1 mouse cellular context compared by ENCODE assay signal in the genomic region with DNA sequence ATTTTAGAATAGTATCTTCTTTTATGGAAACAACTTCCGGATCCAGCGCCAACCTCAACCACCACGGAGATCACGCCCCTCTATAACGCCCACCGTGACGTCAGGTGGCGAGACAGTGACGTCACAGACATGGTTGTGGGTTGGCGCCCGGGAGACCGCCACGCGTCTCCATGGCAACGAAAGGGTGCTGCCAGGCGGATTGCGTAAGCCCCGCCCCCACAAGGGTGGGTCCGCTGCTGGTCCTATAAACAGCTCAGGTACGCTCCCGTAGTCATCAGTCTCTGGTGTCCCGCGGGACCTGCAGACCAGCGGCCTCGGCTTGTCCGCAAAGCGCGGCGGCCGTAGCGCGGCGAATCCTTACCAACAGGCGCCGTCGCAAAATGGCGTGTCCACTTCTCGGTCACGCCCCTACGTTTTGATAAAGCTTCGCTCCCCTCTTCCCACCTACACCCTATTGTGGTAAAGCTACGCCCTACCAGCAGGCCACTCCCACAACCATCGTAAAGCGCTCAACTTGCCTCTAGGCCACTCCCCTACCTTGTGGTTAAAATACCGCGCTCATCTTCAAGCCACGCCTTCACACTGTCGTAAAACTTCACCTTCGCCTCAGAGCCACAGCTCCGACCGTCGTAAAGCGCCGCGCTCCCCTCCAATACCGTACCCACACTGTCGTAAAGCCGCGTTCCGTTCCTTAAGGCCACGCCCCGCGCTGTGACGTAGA.
TF ChIP-seq lines count a peak whose summit lies in the region.

No protein-coding gene starts in this region.

TF ChIP-seq in CH12.LX, 34 proteins besides CTCF, POLR2A, EP300 and RAD21:
- TF ChIP-seq JUND (conservative IDR thresholded peaks at IDR 0.05; ENCODE audit: low read depth, low read length) (no peak), ZNF384 (IDR thresholded peaks at IDR 0.05; ENCODE audit: low read depth, low read length) (no peak), MXI1 (IDR thresholded peaks at IDR 0.05; ENCODE audit: low read depth, low read length) (peak; percentile 95), E2F4 (IDR thresholded peaks at IDR 0.05; ENCODE audit: insufficient replicate concordance, low read depth, low read length) (peak; percentile 82; the same call in 1 of the 2 replicates), ETS1 (conservative IDR thresholded peaks at IDR 0.05; ENCODE audit: low read depth, low read length) (peak; percentile 79), MAX (IDR thresholded peaks at IDR 0.05; ENCODE audit: low read length) (no peak), TBP (conservative IDR thresholded peaks at IDR 0.05; ENCODE audit: low read depth, low read length) (peak; percentile 73; the same call in 1 of the 2 replicates), UBTF (IDR thresholded peaks at IDR 0.05; ENCODE audit: low read depth, low read length) (no peak), SIN3A (IDR thresholded peaks at IDR 0.05; ENCODE audit: low read length) (peak; percentile 97), SMC3 (IDR thresholded peaks at IDR 0.05; ENCODE audit: low read depth, low read length) (no peak), MAZ (IDR thresholded peaks at IDR 0.05; ENCODE audit: low read depth, low read length) (no peak), MEF2A (IDR thresholded peaks at IDR 0.05; ENCODE audit: borderline replicate concordance, low read depth, low read length) (no peak), RCOR1 (conservative IDR thresholded peaks at IDR 0.05; ENCODE audit: low read depth, low read length) (no peak), PAX5 (IDR thresholded peaks at IDR 0.05; ENCODE audit: low read length) (no peak), ZC3H11A (IDR thresholded peaks at IDR 0.05; ENCODE audit: low read depth, low read length) (no peak), CHD2 (IDR thresholded peaks at IDR 0.05; ENCODE audit: low read length) (no peak), GABPA (IDR thresholded peaks at IDR 0.05; ENCODE audit: insufficient replicate concordance, low read depth, low read length) (peak; percentile 88), ZMIZ1 (IDR thresholded peaks at IDR 0.05; ENCODE audit: low read depth, low read length) (no peak), MYC (IDR thresholded peaks at IDR 0.05; ENCODE audit: low read depth, low read length) (peak; percentile 55; the same call in 1 of the 2 replicates), USF1 (IDR thresholded peaks at IDR 0.05; ENCODE audit: low read depth, low read length) (no peak), IRF4 (IDR thresholded peaks at IDR 0.05; ENCODE audit: low read depth, low read length) (peak; percentile 19; the same call in 1 of the 2 replicates), ZKSCAN1 (IDR thresholded peaks at IDR 0.05; ENCODE audit: borderline replicate concordance, low read depth, low read length) (no peak), HCFC1 (IDR thresholded peaks at IDR 0.05; ENCODE audit: low read depth, low read length) (peak; percentile 78), POLR2AphosphoS2 (IDR thresholded peaks at IDR 0.05; ENCODE audit: low read depth, low read length) (no peak), KAT2A (IDR thresholded peaks at IDR 0.05; ENCODE audit: insufficient replicate concordance, low read length) (peak; percentile 67; the same call in 1 of the 2 replicates), ELF1 (IDR thresholded peaks at IDR 0.05; ENCODE audit: low read depth, low read length) (peak; percentile 85), USF2 (conservative IDR thresholded peaks at IDR 0.05; ENCODE audit: low read depth, low read length) (no peak), MAFK (IDR thresholded peaks at IDR 0.05; ENCODE audit: insufficient replicate concordance, low read length) (no peak), NELFE (IDR thresholded peaks at IDR 0.05; ENCODE audit: low read depth, low read length) (no peak; the same call in 1 of the 2 replicates), BHLHE40 (IDR thresholded peaks at IDR 0.05; ENCODE audit: low read depth, low read length) (peak; percentile 57), NRF1 (IDR thresholded peaks at IDR 0.05; ENCODE audit: low read depth, low read length) (no peak), CHD1 (IDR thresholded peaks at IDR 0.05; ENCODE audit: low read depth, low read length) (no peak), JUN (IDR thresholded peaks at IDR 0.05; ENCODE audit: insufficient read depth, low read depth, low read length) (no peak), TCF12 (IDR thresholded peaks at IDR 0.05; ENCODE audit: low read depth, low read length) (peak; percentile 11; the same call in 1 of the 2 replicates)
